Mouse (Mus musculus) bone marrow macrophage, adult 2 months (primary cell): Measurements from ENCODE around the gene Zfp865.

Experiments used
- CTCF ChIP-seq: IDR thresholded peaks from 2 replicates; pipeline ENCODE4 v1.5.1; 2012; ENCODE audit warnings: low read depth, mild to moderate bottlenecking, low read length, moderate library complexity
- POLR2A ChIP-seq: IDR thresholded peaks from 2 replicates; pipeline ENCODE4 v1.6.1; 2012; ENCODE audit warnings: mild to moderate bottlenecking, low read depth, low read length, borderline replicate concordance

DNA sequence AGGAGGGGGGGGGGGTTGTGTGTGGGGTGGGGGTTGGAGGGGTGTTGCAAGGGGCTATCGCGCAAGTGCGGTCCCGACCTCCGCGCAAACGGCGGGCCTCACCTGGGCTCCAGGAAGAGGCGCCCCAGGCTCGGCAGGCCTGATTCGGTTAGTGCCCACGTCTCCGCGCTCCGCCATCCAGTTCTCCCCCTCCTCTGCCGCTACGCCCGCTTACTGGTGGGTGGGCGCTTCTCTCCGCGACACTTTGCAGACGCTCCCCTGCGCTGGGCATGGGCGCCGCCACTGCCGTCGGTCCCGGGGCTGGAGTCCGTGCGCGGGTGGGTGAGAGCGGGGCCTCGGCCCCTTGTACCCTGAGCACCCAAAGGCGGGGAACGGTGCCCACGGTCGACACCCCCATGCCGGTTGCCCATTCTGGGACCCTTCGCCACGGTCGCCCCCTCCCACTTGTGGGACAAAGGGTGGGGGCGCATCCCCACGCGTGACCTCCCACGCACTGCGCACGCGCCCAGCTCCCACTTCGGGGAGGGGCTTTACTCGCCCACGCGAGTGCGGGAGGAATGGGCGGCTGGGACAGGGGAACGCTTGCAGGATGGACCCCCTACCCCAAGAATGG lies 36.6 kb downstream of the Zfp865 start:
- TF ChIP-seq POLR2A (no peak), CTCF (no peak)
